Mouse (Mus musculus) liver (tissue): ENCODE results near the gene Nfya.
"Not testable (repeated sequence)": the region's sequence is repeated elsewhere in the genome, so short reads cannot be mapped to it uniquely, and the experiment has no call there.

Experiments used
- DNase-seq: peaks from one replicate; pipeline ENCODE4 v3.0.0-alpha.2; 2020; ENCODE audit warnings: mixed read lengths

Gene Nfya

DNA sequence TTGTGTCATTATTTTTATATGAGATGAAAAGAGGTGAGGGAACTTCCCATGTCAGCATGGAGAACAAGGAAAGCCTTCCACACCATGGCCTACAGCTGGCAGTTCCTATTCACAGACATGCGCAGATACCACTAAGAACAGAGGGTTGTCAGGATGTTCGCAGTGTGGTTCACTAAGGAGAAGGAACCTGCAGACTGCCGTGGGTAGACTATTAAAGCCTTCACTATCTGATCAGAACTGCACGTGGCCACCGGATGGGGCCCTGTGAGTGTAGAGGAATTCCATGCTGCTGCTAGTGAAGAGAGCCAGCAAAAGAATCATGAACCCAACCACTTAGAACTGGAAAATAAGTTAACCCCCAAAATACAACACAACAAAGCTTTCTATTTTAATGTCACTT is 20.3 kb downstream of the Nfya start:
- no peak for DNase-seq

- DNase-seq = no peak
Observed at GRCm38 (mm10) chr17:48388666-48389065, 21.0 kb downstream of the Nfya start.

GRCm38 (mm10) chr17:48385786-48386461 is 23.8 kb downstream of the Nfya start:
- DNase-seq = no peak

- DNase-seq = no peak
Observed at GRCm38 (mm10) chr17:48379050-48379449, 30.7 kb downstream of the Nfya start.

- no peak for DNase-seq
Observed at GRCm38 (mm10) chr17:48376102-48376501, 33.6 kb downstream of the Nfya start.

- DNase-seq = no peak
Observed at GRCm38 (mm10) chr17:48372987-48373386, 36.7 kb downstream of the Nfya start.

GRCm38 (mm10) chr17:48371621-48372020 is 38.1 kb downstream of the Nfya start:
- DNase-seq = no peak

DNA sequence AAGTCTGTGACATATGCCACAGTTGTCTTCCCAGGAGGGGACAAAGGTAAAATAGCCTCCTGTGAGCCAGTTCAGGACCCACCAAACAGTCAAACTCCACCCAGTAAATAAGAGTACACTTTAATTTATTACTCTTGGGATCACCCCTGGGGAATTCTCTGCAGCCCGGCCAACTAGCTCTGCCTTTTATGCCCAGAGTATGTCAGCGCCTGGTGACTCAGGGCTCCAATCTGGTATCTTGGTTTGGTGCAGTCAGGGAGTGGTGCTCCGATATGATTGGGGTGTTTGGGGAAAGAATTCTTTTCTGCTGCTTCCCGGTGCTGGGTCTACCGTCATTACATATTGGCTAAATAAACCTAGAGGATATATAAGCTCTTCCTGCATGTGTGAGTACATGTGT is 42.9 kb downstream of the Nfya start:
- DNase-seq = no peak

DNA sequence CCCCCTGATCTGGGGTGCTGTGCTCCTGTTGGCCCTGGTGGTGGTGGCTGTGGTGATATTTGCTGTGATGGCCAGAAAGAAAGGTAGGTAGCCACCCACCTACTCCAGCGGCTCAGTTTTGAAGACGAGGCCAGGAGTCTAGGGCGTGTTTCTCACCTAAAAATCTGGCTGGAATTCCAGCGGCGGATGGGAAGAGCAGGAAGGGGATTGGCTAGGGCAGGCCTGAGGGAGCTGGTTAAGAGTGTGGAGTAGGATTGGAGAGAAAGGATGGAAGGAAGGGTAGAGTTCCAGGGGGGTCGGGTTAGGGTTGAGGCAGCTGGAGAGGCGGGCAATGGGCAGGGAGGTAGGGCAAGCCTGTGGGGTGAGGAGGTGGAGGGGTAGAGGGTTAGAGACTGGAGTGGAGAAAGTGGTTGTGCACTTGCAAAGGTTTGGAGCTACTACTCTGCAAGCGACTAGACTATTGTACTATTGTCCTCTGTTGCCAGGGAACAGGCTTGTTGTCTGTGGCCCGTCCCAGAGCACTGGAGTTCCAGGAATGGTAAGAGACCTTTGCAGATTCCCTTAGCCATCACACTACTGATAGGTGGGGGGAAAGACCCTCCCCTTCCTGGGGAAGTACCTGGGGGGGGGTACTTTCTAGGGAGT is 44.1 kb downstream of the Nfya start:
- DNase-seq = no peak

- DNase-seq = no peak
Observed at GRCm38 (mm10) chr17:48363421-48363965, 46.2 kb downstream of the Nfya start.

- DNase-seq = no peak
Observed at GRCm38 (mm10) chr17:48362966-48363365, 46.7 kb downstream of the Nfya start.

- DNase-seq = no peak
Observed at GRCm38 (mm10) chr17:48362346-48362745, 47.4 kb downstream of the Nfya start.

DNA sequence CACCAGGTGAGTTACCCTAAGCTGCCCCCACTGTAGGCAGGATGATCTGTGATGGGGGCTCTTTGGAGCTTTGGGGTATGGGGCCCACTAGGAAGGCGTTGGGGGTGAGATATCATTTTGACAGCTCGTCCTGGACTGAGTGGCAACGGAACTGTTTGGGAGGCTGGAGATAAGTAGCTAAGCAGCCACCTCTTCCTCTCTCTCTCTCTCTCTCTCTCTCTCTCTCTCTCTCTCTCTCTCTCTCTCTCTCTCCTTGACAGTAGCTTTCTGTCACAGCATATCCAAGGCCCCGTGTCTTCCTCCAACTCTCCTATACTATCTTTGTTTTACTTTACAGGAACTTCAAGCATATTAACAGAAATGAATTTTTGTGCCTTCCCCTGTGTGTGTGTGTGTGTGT is 49.2 kb downstream of the Nfya start:
- peak; percentile 40 for DNase-seq

DNA sequence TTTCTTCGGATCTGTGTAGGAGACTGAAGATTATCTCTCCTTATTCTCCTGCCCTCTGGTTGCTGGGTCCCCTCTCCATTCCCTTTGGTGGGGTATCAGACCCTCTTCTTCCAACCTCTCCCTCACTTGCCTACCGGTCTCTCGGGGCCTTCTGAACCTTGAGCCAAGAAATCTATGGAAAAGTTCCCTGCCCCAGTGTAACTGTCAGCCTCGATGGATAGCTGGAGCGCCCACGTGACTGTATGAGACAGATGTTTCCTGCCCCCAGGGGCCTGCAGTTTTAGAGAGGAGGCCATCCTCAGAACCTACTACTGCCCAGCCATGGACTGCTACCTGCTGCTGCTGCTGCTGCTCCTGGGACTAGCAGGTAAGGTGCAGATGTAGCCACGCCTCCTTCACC is 50.1 kb downstream of the Nfya start, which contains the start of gene Treml1:
Gene Treml1 (plus strand): TSS at position 301 of the 400 bp plus-strand sequence.
- DNase-seq = no peak

- DNase-seq = no peak
Observed at GRCm38 (mm10) chr17:48357892-48358291, 51.8 kb downstream of the Nfya start.

DNA sequence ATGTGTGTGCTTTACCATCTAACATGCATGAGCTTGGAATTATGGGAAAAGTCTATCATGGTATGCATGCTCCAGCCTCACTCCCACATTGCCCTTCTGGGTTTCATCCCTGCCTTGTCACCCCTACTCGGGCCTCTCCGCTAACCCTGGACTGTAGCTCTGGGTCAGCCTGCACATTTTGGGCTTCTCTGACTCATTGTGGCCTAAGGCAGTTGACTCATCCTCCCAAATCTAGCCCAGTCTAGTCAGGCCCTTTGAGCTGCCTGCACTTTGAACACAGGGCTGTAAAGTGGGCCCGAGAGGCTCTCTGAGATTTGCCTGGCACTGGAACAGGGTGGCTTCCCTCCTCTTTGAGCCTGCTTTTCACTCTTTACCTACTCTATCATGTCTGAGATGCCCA is 53.9 kb downstream of the Nfya start:
- no peak for DNase-seq

DNA sequence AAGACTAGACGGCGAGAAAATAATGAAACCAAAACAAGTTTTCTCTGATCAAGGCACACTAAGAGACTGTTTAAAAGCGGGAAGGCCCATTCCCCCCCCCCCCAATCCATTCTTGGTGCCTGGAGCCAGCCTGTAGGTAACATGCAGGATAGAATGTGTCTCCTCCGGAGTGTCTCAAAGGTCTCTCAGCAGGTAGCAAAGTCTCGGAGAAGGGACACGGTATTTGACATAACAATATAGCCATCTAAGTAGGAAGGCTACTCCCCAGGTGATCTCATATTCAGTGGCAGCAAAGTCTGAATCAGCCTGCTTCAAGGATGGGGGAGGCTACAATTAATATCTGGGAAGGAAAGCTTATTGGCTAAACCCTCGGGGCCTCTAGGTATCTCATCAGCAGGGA is 56.7 kb downstream of the Nfya start:
- DNase-seq = not testable (repeated sequence)

DNA sequence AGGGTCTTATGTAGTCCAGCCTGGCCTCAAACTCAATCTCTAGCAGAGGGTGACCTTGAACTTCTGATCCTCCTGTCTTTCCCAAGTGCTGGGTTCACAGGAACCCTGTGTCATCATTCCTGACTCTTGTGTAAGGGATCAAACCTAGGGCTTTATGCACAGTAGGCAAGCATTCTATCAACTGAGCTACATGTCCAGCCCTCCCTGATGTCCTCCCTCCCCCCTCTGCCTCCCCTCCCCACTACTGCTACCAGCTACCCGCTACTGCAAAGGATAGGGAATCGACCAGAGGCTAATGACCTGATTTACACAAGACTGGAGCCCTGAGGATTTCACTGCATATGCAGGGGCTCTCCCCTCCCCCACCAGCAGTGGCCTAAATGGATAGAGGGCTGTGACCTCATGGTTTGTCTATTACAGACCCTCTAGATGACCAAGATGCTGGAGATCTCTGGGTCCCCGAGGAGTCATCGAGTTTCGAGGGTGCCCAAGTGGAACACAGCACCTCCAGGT is 59.0 kb downstream of the Nfya start:
- no peak for DNase-seq

GRCm38 (mm10) chr17:48347287-48347686 is 62.4 kb downstream of the Nfya start:
- DNase-seq = no peak

GRCm38 (mm10) chr17:48346834-48347233 is 62.9 kb downstream of the Nfya start:
- no peak for DNase-seq

DNA sequence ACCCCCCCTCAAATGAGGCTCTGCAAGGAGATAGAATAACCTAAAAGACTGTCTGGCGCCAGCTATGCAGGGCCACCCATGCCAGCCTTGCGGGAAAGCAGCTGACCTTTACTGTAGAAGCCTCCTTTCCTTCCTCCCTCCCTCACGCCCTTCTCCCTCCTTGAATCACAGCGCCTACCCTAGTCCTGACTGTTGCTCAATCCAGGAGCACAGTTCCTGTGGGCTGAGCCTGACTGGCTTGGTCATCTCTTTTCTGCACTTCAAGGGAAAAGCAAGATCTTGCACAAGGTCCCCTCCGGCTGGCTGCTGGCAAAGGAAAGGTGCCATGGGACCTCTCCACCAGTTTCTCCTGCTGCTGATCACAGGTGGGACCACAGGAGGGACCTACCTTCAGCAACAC is 63.5 kb downstream of the Nfya start, which contains the start of gene Trem2:
Gene Trem2 (plus strand): TSS at position 171 of the 400 bp plus-strand sequence.
- no peak for DNase-seq

DNA sequence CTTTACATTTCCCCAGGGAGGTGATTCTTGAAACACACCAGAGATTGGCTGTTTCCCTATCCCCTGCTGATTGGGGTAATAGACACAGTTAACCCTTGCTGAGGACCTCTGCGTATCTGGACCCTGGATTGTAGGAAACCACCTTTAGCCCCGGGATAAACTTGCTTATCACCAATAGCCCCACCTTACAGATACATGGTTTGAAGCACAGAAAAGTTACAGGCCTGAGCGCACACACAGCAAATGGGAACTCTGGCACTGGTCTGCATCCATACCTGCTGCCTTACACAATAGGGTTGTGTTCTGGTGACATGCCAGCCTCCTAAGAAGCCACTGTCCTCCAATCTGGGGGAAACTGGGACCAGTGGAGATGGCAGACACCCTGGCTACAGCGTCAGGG is 63.9 kb downstream of the Nfya start:
- no peak for DNase-seq

- no peak for DNase-seq
Observed at GRCm38 (mm10) chr17:48343065-48343464, 66.6 kb downstream of the Nfya start.

- no peak for DNase-seq
Observed at GRCm38 (mm10) chr17:48341947-48342346, 67.8 kb downstream of the Nfya start.
